Mouse (Mus musculus) ES-Bruce4 (cell line): Measurements from ENCODE around the gene Arpp19.

ENCODE experiments used
- CTCF ChIP-seq: IDR thresholded peaks from one replicate; pipeline ENCODE4 v1.8.1; 2011; ENCODE audit warnings: low read depth, low read length
- POLR2A ChIP-seq: IDR thresholded peaks from one replicate; pipeline ENCODE4 v1.8.1; 2011; ENCODE audit warnings: low read length; ENCODE audit not compliant: insufficient read depth

GRCm38 (mm10) chr9:75019181-75019580 lies 18.2 kb upstream of the Arpp19 start:
- TF ChIP-seq CTCF (no peak), POLR2A (no peak)
